Mouse (Mus musculus) bone marrow, adult 2 months (tissue): ENCODE data around the gene Fzr1. TPM values are rescaled to one million over a fixed set of nuclear protein-coding genes. Genes with fewer than 3 reads are reported as not detected.

Experiments used
- H3K27ac ChIP-seq: fragments of 200-500 bp; 2 replicates; pipeline ENCODE4 v1.5.1; 2012; ENCODE audit warnings: low read depth, mild to moderate bottlenecking, control low read depth, inconsistent platforms, low read length; ENCODE audit not compliant: control insufficient read depth, poor library complexity, insufficient read depth
- H3K4me1 ChIP-seq: fragments of 200-500 bp; 2 replicates; pipeline ENCODE4 v1.6.1; 2011; ENCODE audit warnings: low read length; ENCODE audit not compliant: control insufficient read depth, insufficient read depth
- H3K4me3 ChIP-seq: fragments of 200-500 bp; replicated peaks from 2 replicates; pipeline ENCODE3; 2011; ENCODE audit warnings: mild to moderate bottlenecking, low read depth, low read length, control low read depth; ENCODE audit not compliant: control insufficient read depth
- CTCF ChIP-seq: fragments of 200-500 bp; IDR thresholded peaks from 2 replicates; pipeline ENCODE4 v1.5.1; 2011; ENCODE audit warnings: low read length, control low read depth; ENCODE audit not compliant: control insufficient read depth, insufficient read depth
- POLR2A ChIP-seq: fragments of 200-500 bp; IDR thresholded peaks from 2 replicates; pipeline ENCODE4 v1.6.1; 2011; ENCODE audit warnings: low read depth, mild to moderate bottlenecking, control low read depth, low read length, borderline replicate concordance; ENCODE audit not compliant: control insufficient read depth
- WGBS: fragments of 180-500 bp; shearing (Covaris S2); methylation state at CpG from one replicate; pipeline ENCODE4 v1.1.7; 2018; 5-methylcytosine and 5-hydroxymethylcytosine counted together
- polyA plus RNA-seq: library from polyadenylated mRNA; stranded (reverse); fragments of >200 nt; gene quantifications from 2 replicates; pipeline ENCODE4 v1.2.4, GENCODE M21; 2011; ENCODE audit warnings: low replicate concordance; ENCODE audit not compliant: missing spikeins, insufficient read depth, insufficient read length

Fzr1 gene
- polyA plus RNA-seq, 1 experiment: 131 TPM

- Histone ChIP-seq H3K4me3 (peak overlapping the region; percentile 51), H3K4me1 (peaks cover 15% of the 10 kb centered on the region), H3K27ac (peak overlapping the region; percentile 72)
- TF ChIP-seq POLR2A: peak; percentile 74; the same call in 1 of the 2 replicates
- no peak for TF ChIP-seq CTCF
- 15% methylated on average over 26 of the region's 26 CpGs for WGBS
Observed at GRCm38 (mm10) chr10:81413310-81414261, 35.3 kb upstream of the Fzr1 start.

GRCm38 (mm10) chr10:81412586-81413309 is 34.4 kb upstream of the Fzr1 start:
- TF ChIP-seq CTCF (no peak), POLR2A (no peak)
- peaks cover 22% of the 10 kb centered on the region for H3K4me1 ChIP-seq
- peak overlapping the region; percentile 72 for H3K27ac ChIP-seq

DNA sequence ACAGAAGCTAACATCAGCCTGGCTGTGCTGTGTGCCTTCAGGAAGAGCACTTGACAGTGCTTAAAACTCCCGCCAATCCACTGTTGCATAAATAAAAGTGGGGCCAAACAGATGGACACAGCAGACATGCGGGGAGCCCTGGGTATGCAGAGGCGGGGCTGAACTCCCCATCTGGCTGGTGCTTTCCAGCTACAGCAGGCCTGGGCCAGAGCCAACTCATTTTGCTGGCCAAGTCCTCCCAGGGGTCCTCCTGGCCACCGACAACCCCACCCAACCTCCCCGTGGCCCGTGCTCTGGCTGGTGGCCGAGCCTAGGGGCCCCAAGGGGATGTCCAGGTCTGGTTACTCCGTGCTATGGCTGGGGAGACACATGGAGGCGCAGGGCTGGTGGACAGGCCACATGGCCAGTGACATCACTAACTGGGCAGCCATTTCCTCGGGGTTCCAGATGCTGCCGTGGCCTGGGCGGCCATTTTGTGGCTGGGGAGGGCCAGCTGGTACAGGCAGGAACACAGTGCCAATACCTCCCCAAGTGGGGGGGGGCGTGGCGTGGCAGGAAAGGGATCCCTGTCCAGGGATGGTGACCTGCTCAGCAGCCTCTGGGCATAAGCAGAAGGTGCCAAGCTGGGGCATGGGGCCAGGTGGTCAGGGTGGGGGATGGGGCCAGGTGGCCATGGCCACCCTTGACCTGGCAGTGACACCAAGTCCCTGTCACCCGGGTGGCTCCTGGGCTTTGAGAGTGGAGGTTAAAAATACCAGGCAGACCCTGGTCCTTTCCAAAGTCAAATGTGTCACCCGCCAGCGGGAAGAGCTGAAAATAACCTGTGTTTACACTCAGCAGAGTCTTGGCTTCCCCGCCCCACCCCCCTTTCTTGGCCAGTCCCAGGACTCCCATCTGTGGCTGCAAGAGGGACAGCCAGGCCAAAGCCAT is 33.4 kb upstream of the Fzr1 start:
- no peak overlapping the region for H3K4me3 ChIP-seq
- peak overlapping the region; percentile 72 for H3K27ac ChIP-seq
- H3K4me1 ChIP-seq: peaks cover 22% of the 10 kb centered on the region
- TF ChIP-seq POLR2A (peak; percentile 17; the same call in 1 of the 2 replicates), CTCF (no peak)
- 60% methylated on average over 18 of the region's 18 CpGs for WGBS

More at GRCm38 (mm10) chr10:81412586-81413309, 34.4 kb upstream of the Fzr1 start:
- WGBS: 58% methylated on average over 16 of the region's 16 CpGs
- no peak overlapping the region for H3K4me3 ChIP-seq

DNA sequence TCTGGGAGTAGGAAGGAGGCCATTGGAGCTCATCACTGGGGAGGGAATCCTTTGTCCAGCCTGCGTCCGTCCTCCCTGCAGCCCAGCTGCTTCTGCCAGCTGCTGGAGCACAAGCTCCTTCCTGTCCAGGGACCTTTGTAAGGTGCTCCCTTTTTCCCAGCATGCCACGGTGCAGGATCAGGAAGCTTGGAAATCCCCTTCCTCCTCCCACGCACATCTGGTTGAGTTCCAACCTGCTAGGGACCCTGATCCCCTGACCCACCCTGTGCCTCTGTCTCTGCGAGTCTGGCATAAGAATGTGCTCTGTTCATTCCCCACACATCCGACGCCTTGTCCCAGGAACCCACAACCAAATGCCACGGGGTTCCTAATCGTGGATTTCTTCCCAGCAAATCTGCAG is 32.7 kb upstream of the Fzr1 start:
- WGBS: 69% methylated on average over 9 of the region's 9 CpGs
- H3K4me1 ChIP-seq: peaks cover 22% of the 10 kb centered on the region
- H3K27ac ChIP-seq: peak overlapping the region; percentile 72
- TF ChIP-seq POLR2A (no peak), CTCF (no peak)
- no peak overlapping the region for H3K4me3 ChIP-seq

DNA sequence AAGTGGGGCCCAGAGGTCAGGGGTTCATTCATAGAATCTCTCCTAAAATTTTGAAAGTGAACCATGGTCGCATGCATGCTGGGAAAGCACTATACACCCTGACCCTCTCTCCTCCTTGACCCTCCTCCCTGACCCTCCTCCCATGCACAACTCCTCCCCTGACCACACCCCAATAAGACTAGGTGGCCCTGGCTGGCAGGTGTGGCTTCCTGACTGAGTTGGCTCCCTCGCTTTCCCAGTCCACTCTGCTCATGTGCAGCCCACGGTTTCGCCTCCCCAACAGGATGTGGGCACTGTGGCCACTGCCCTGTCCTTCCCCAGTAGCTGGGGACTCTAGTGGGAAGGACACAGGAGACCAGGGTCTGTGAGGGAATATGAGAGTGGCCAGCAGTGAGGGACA is 32.0 kb upstream of the Fzr1 start:
- TF ChIP-seq POLR2A (no peak), CTCF (no peak)
- WGBS: 18% methylated on average over 4 of the region's 4 CpGs
- Histone ChIP-seq H3K27ac (peak overlapping the region; percentile 72), H3K4me1 (peaks cover 24% of the 10 kb centered on the region), H3K4me3 (no peak overlapping the region)

DNA sequence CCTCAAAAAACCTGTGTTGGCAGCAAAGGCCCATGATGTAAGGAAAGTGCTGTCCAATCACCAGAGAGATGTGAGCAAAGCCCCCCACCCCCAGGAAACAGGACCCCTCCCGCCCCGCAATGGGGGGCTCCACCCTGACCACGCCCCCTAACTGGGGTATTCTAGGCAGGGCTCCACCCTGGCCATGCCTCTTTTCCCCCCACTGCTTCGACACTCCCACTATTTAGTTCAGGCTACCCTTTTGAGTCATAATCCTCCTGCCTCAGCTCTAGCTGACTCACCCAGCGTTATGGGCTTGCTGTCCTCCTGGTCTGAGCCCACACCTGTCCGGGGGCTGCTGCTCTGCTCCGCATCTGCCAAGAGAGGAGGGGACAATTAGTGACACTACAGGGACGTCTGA is 31.0 kb upstream of the Fzr1 start:
- 26% methylated on average over 8 of the region's 8 CpGs for WGBS
- H3K27ac ChIP-seq: peak overlapping the region; percentile 75
- no peak for TF ChIP-seq CTCF
- no peak for TF ChIP-seq POLR2A
- peaks cover 24% of the 10 kb centered on the region for H3K4me1 ChIP-seq
- H3K4me3 ChIP-seq: no peak overlapping the region

DNA sequence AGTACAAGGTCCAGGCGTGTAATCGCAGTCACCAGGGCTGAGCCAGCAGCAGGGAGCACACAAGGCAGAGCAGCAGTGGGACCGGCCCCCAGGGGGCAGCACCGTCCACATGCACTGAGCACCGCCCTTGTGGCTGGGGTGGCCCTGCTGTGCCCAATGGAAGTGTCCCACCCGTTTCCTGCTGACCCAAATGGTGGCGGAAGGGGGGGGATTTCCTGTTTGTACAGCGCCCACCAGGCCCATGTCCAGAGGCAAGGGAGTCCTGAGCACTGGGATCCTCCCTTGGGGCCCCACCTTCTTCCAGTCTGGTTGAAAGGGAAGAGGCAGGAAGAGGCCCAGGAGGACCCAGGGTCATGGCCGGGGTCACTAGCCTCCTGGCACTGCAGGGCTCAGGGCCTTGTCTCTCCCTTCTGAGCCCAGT is 30.6 kb upstream of the Fzr1 start:
- WGBS: 5% methylated on average over 9 of the region's 9 CpGs
- no peak for TF ChIP-seq POLR2A
- TF ChIP-seq CTCF: peak; percentile 97
- no peak overlapping the region for H3K4me3 ChIP-seq
- H3K27ac ChIP-seq: peak overlapping the region; percentile 75
- H3K4me1 ChIP-seq: peaks cover 24% of the 10 kb centered on the region

DNA sequence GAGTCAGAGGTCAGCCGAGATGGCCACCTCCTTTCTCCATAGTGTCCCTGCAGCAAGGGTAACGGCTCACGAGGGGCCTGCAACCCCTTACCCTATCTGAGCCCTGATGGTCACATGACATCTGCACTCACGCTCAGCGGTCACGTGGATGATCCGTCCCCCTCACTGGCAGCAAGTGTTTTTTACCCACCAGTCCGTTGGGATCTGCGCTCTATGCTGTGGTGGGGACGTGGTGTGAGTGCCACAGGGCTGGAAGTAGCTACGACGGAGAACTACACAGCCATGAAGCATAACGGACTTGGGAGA is 30.1 kb upstream of the Fzr1 start:
- 74% methylated on average over 13 of the region's 13 CpGs for WGBS

More for the DNA sequence above, 30.1 kb upstream of the Fzr1 start:
- TF ChIP-seq POLR2A: no peak
- no peak for TF ChIP-seq CTCF
- H3K4me3 ChIP-seq: no peak overlapping the region
- peaks cover 23% of the 10 kb centered on the region for H3K4me1 ChIP-seq
- peak overlapping the region; percentile 75 for H3K27ac ChIP-seq
